Mouse (Mus musculus) myocyte (in vitro differentiated cells): ENCODE measurements around the gene Myo18b.

Source experiments
- E2F4 ChIP-seq: IDR thresholded peaks from one replicate; pipeline ENCODE4 v1.6.1; 2011; ENCODE audit warnings: mild to moderate bottlenecking, control low read depth, moderate library complexity; ENCODE audit not compliant: insufficient read depth
- MYOG ChIP-seq, 3 experiments: IDR thresholded peaks; one replicate each; pipeline ENCODE4 v1.6.1; 2011; ENCODE audit warnings: control low read depth in 2 of 3, low read depth in 2 of 3, mild to moderate bottlenecking in 2 of 3; ENCODE audit not compliant: insufficient read length in 2 of 3, control insufficient read depth in 1 of 3, insufficient read depth in 1 of 3
- POLR2A ChIP-seq: IDR thresholded peaks from one replicate; pipeline ENCODE4 v1.6.1; 2011; ENCODE audit warnings: low read depth, mild to moderate bottlenecking, control low read depth, moderate library complexity; ENCODE audit not compliant: insufficient read length
- REST ChIP-seq: IDR thresholded peaks from one replicate; pipeline ENCODE4 v1.6.1; 2011; ENCODE audit warnings: mild to moderate bottlenecking, control low read depth, moderate library complexity; ENCODE audit not compliant: insufficient read depth, insufficient read length

DNA sequence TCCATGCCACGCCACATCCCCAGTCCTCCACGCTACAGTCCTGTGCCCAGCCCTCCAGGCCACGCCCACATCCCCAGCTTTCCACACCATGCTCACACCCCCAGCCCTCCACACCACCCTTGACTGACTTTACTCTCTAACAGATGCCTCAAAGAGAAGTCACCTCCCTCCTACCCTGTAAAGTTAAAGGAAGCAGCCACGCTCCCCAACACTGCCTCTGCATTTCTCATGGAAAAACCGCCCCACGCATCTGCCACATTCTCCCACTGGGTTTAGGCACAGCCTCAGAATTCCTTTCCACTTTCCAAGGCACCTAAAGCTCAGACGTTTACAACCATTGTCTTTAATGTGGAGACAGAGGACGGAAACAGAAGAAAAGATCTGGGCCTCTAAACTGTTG lies 110.1 kb downstream of the Myo18b start:
- TF ChIP-seq MYOG (IDR thresholded peaks at IDR 0.05; ENCODE audit: control insufficient read depth in 1 of 3, insufficient read depth in 1 of 3, insufficient read length in 2 of 3, low read depth in 2 of 3) (no peak), E2F4 (no peak), REST (no peak), POLR2A (no peak)
